Mouse (Mus musculus): ENCODE results near the gene Olfr524.

The Olfr524 gene

DNA sequence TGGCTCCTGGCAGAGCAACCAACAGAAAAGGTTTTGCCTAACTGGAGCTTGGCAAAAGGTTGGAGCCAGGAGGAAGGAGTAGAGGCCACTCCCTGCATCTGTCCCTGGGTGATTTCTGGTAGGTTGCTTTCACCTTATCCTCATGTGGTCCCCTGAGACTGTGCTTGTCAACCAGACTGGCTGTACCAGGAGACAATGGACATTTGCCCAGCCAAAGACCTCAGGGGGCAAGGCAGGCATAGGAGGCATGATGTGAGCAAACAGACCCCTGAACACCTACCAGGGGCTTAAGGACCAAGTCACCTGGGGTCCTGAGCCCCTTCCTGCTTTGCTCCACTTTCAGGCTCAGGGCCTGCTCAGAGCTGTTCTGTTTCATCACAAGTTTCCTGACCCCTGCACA is at the start of gene Olfr524:
Olfr524 (minus strand) TSS at position 101 of the 400 bp plus-strand sequence.
- DNase-seq (ENCODE audit: extremely low read depth, low read depth, low spot score): no peak

- no peak for DNase-seq (ENCODE audit: extremely low read depth, low read depth, low spot score)
These were observed 48.1 kb upstream of the Olfr524 start for GRCm38 (mm10) chr7:140253780-140254299.

- no peak for DNase-seq (ENCODE audit: extremely low read depth, low read depth, low spot score)
These were observed 41.5 kb upstream of the Olfr524 start, which contains the start of gene 5830411N06Rik for GRCm38 (mm10) chr7:140247216-140247615. TSS of gene 5830411N06Rik (plus strand) at chr7:140247284.

DNA sequence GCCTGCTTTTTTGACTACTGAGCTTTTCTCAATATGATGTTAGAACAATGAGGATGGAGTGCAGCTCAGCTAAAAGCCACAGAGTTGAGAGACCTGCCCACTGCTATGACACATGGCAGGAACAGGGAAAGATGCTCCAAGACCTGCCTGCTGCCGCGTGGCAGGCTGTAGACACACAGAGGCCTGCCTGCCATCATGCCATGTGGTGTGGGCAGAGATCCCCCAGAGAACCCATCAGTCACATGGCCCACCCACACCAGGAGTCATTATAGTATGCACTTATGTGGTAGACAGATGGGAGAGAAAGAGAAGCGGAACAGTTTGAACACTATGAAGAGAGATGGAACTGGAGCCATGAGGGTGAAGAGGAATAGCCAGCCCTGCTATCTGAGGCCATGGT is 27.9 kb upstream of the Olfr524 start:
- DNase-seq (ENCODE audit: extremely low read depth, low read depth, low spot score): no peak

DNA sequence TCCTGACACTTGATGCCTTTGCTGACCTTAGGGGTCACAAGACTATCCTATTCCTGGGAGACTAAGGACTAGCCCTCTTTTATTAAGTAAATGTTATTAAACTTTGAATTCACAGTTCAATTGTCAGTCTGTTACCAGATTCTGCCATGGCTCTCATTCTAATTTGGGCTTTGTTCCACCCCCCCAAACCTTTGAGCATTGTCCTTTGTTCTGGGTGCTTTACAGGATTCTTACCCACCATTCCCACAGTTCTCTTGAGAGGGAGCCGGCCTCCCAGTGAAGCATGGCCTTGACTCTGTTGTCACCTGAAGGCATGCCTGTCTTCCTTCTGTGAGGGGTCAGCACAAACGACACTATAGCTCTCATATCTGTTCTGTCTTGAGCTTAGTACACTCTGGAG is 25.3 kb upstream of the Olfr524 start:
- no peak for DNase-seq (ENCODE audit: extremely low read depth, low read depth, low spot score)

DNA sequence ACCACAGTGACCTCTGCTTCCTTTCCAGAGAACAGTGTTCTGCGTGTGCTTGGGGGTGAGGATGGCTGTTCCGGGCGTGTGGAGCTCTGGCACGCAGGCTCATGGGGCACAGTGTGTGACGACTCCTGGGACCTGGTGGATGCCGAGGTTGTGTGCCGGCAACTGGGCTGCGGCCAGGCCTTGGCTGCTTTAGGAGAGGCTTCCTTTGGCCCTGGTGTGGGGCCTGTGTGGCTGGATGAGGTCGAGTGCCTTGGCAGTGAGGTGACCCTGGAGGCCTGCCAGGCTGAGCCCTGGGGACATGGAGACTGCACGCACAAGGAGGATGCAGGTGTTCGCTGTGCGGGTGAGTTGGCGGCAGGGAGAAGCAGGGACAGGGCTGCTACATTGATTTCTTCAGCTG is 22.7 kb upstream of the Olfr524 start:
- no peak for DNase-seq (ENCODE audit: extremely low read depth, low read depth, low spot score)

DNA sequence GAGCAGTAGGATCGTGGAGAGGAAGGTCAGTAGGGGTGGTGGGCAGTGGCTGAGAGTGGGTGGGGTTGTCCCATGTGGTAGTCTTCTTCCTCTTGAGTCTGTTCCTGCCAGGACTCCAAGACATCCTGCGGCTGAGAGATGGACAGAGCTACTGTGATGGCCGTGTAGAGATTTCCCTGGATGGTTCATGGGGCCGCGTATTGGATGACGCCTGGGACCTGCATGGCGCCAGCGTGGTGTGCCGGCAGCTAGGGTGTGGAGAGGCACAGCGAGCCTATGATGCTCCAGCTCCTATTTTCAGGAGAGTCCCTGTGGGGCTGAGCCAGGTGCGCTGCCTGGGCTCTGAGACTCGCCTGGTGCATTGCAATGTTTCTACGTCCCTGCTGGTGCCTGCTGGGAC is 18.4 kb upstream of the Olfr524 start:
- DNase-seq (ENCODE audit: extremely low read depth, low read depth, low spot score): no peak

GRCm38 (mm10) chr7:140220375-140220774 is 14.6 kb upstream of the Olfr524 start:
- no peak for DNase-seq (ENCODE audit: extremely low read depth, low read depth, low spot score)

DNA sequence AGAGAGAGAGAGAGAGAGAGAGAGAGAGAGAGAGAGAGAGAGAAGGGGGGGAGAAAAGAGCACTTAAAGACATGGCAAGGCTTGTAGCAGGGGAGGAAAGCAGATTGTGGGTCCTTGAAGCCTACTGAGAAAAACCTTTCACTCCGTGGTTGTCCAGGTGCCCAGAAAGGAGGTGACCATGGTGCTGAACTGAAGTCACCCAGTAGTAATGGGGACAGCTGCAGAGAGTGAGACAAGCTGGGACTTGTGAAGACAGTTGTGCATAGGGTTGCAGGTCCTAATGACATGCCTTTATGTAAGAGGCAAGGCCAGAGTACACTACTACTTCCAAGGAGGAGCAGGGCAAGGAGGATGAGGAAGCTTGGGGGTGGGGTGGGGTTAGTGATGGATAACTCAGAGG is 13.5 kb upstream of the Olfr524 start:
- DNase-seq (ENCODE audit: extremely low read depth, low read depth, low spot score): no peak

DNA sequence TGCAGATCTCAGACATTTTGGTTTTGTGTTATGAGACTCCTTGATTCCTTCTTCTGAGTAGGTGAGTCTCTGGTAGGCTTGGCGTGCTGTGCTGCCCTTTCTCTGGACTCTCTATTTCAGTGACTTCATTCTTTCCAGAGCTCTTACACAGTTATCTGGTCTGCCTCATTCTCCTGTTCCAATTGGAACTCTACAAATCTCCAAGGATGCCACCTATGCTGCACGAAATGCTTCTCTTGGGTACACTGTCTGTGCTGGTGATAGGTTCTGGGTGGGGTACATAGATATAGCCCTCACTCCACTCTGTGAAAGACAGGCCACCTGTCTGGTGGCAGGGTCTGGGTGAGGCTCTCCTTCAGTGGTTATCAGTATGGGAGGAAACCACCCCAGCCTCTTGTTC is 12.2 kb upstream of the Olfr524 start, which contains the start of gene Cd163l1:
Cd163l1 (plus strand) TSS at position 301 of the 400 bp plus-strand sequence.
- no peak for DNase-seq (ENCODE audit: extremely low read depth, low read depth, low spot score)

DNA sequence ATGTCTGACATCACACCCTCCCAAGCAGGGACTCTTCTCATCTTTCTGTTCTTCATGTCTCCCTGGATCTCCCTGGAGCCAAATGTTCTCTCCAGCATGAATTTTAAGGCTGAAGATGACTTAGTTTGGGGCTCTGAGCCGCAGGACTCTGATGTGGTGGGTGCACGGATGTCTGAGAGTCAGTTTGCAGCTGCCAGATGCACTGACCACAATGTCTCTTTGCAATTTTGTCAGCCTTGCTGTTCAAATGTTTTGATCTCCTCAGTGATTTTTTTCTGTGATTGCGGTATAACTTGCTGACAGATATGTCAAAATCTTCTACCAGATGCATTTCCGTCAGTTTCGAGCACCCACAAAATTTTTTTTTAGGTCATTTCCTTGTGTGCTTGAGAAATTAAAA is 8.1 kb upstream of the Olfr524 start:
- DNase-seq (ENCODE audit: extremely low read depth, low read depth, low spot score): no peak

GRCm38 (mm10) chr7:140208677-140209076 is 2.9 kb upstream of the Olfr524 start:
- no peak for DNase-seq (ENCODE audit: extremely low read depth, low read depth, low spot score)

- no peak for DNase-seq (ENCODE audit: extremely low read depth, low read depth, low spot score)
These were observed 2.4 kb upstream of the Olfr524 start for GRCm38 (mm10) chr7:140208153-140208552.

GRCm38 (mm10) chr7:140206904-140207303 is 1.1 kb upstream of the Olfr524 start:
- DNase-seq (ENCODE audit: extremely low read depth, low read depth, low spot score): no peak

- no peak for DNase-seq (ENCODE audit: extremely low read depth, low read depth, low spot score)
These were observed 4.7 kb downstream of the Olfr524 start for GRCm38 (mm10) chr7:140201090-140201489.

- DNase-seq (ENCODE audit: extremely low read depth, low read depth, low spot score): no peak
These were observed 9.8 kb downstream of the Olfr524 start for GRCm38 (mm10) chr7:140196002-140196401.

GRCm38 (mm10) chr7:140194031-140194430 is 11.7 kb downstream of the Olfr524 start:
- no peak for DNase-seq (ENCODE audit: extremely low read depth, low read depth, low spot score)

- no peak for DNase-seq (ENCODE audit: extremely low read depth, low read depth, low spot score)
These were observed 12.9 kb downstream of the Olfr524 start for GRCm38 (mm10) chr7:140192851-140193250.

- no peak for DNase-seq (ENCODE audit: extremely low read depth, low read depth, low spot score)
These were observed 13.3 kb downstream of the Olfr524 start for GRCm38 (mm10) chr7:140192445-140192844.

DNA sequence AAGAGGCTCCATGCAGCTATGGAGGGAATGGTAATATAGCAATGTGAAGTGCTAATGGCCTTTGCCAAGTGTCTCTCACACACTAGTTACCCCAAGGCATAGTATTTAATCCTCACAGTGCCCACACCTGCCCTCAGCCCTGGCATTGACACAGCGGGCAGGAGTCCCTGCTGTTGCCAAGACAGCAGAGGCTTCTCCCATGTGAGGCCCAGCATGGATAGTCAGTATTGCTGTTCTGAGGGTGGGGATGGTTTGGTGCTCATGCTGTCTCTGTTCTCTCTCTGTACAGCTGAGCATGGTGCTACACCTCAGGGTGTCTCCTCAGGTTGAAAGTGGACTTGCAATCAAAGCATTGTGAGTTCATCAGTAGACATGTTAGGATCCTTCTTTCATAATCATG is 15.3 kb downstream of the Olfr524 start:
- DNase-seq (ENCODE audit: extremely low read depth, low read depth, low spot score): no peak

- DNase-seq (ENCODE audit: extremely low read depth, low read depth, low spot score): no peak
These were observed 17.1 kb downstream of the Olfr524 start for GRCm38 (mm10) chr7:140188391-140189328.

DNA sequence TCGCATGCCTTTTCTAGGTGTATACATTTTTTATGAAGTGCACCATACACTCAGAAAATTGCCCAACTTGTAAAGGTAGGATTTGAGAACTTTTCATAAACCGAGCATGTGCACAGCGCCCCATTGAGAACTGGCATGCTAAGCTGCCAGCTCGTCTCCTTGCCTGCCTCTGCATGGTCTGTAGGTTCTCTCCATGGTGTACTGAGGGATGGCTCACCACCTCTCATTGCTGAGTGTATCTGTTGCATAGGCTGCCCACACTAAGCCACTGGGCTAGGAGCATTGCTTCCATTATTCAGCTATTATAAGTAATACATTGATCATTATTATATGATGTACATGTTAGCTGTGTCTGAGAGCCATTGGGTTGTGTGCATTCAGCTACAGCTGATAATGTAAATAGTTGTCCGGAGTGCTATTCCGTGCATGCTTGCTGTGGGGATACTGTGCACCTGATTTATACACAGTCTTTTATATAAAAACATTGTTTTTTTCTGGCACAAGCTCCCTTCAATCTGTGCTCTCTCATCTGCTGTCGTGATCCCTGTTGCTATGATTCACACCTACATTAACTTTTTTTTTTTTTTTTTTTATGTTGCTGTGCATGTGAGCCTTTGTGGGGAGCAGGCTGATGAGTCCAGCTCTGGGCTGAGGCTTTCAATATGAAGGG is 17.9 kb downstream of the Olfr524 start:
- no peak for DNase-seq (ENCODE audit: extremely low read depth, low read depth, low spot score)
